Mouse (Mus musculus): ENCODE data around the gene Glud1.

DNA sequence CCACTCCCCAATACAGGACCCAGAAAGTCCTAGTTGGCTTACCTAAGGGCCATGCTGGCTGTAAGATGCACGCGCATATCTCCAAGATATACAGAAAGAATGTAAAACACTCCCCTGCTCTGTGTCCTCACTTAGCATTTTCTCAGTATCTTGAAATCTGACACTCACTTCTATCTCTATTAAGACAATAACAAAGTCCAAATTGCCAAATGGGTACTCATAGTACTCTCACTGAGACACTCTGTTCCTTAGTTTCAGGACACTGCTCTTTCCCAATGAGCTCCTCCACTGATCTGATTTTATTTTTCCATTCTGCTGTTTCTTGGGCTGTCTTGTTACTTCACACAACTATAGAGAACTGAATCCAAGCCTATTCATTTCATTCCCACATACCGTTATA lies 36.4 kb upstream of the Glud1 start:
- TF ChIP-seq SMC3 (IDR thresholded peaks at IDR 0.05; ENCODE audit: low read depth, low read length) (no peak), POLR2A (IDR thresholded peaks at IDR 0.05; ENCODE audit: low read depth, low read length) (no peak), UBTF (IDR thresholded peaks at IDR 0.05; ENCODE audit: low read depth, low read length) (no peak), ZC3H11A (IDR thresholded peaks at IDR 0.05; ENCODE audit: low read depth, low read length) (no peak), MAZ (IDR thresholded peaks at IDR 0.05; ENCODE audit: low read depth, low read length) (no peak), CTCF (conservative IDR thresholded peaks at IDR 0.05 in 1 of 2, IDR thresholded peaks at IDR 0.05 in 1 of 2; ENCODE audit: low read depth in 2 of 2, low read length in 2 of 2) (no peak), RCOR1 (conservative IDR thresholded peaks at IDR 0.05; ENCODE audit: low read depth, low read length) (no peak), MAX (IDR thresholded peaks at IDR 0.05; ENCODE audit: low read length) (no peak), KAT2A (IDR thresholded peaks at IDR 0.05; ENCODE audit: insufficient replicate concordance, low read length) (no peak)
